Mouse (Mus musculus) MEL (cell line): ENCODE measurements at regions not wholly inside any gene's neighbourhood (a gene's known extent, or its start where the extent isn't known, plus 50 kb on each side); places are given as distances from the start of the nearest gene placed in this dataset.
A peak's percentile ranks its signal among the peaks of the same experiment; 100 is the strongest.

Source experiments
- CTCF ChIP-seq, 3 experiments: IDR thresholded peaks in 2 of 3; conservative IDR thresholded peaks in 1 of 3; 2 replicates each; pipeline ENCODE4 v1.5.1; 2011 to 2012; ENCODE audit warnings: low read length in 3 of 3, low read depth in 2 of 3, mild to moderate bottlenecking in 2 of 3, improper control_type of control experiment in 1 of 3, inconsistent platforms in 1 of 3, mixed read lengths in 1 of 3, moderate library complexity in 1 of 3; ENCODE audit not compliant: control insufficient read depth in 1 of 3, insufficient read depth in 1 of 3, poor library complexity in 1 of 3, severe bottlenecking in 1 of 3
- EP300 ChIP-seq, 2 experiments: IDR thresholded peaks; 2 replicates each; pipeline ENCODE4 v1.6.1; 2011; ENCODE audit warnings: improper control_type of control experiment in 2 of 2, low read length in 2 of 2, low read depth in 1 of 2, mild to moderate bottlenecking in 1 of 2
- GATA1 ChIP-seq: IDR thresholded peaks from 2 replicates; pipeline ENCODE4 v1.6.1; 2011; ENCODE audit warnings: low read depth, low read length, improper control_type of control experiment
- MAFK ChIP-seq: IDR thresholded peaks from 2 replicates; pipeline ENCODE4 v1.6.1; 2011; ENCODE audit warnings: low read depth, mild to moderate bottlenecking, low read length, improper control_type of control experiment, borderline replicate concordance
- MAZ ChIP-seq: IDR thresholded peaks from 2 replicates; pipeline ENCODE4 v1.6.1; 2012; ENCODE audit warnings: low read depth, mild to moderate bottlenecking, inconsistent platforms, low read length, improper control_type of control experiment
- MYB ChIP-seq: IDR thresholded peaks from 2 replicates; pipeline ENCODE4 v1.6.1; 2011; ENCODE audit warnings: mild to moderate bottlenecking, low read depth, low read length, improper control_type of control experiment
- NELFE ChIP-seq: IDR thresholded peaks from 2 replicates; pipeline ENCODE4 v1.6.1; 2011; ENCODE audit warnings: low read depth, low read length, improper control_type of control experiment
- POLR2A ChIP-seq, 2 experiments: IDR thresholded peaks; 2 replicates each; pipeline ENCODE4 v1.6.1; 2011 to 2012; ENCODE audit warnings: low read length in 2 of 2, mild to moderate bottlenecking in 2 of 2, control low read depth in 1 of 2, improper control_type of control experiment in 1 of 2, low read depth in 1 of 2, moderate library complexity in 1 of 2; ENCODE audit not compliant: control insufficient read depth in 1 of 2, insufficient read depth in 1 of 2, poor library complexity in 1 of 2
- RAD21 ChIP-seq: IDR thresholded peaks from 2 replicates; pipeline ENCODE4 v1.6.1; 2011; ENCODE audit warnings: mild to moderate bottlenecking, low read depth, low read length, improper control_type of control experiment
- TAL1 ChIP-seq: IDR thresholded peaks from 2 replicates; pipeline ENCODE4 v1.6.1; 2012; ENCODE audit warnings: mild to moderate bottlenecking, inconsistent platforms, low read length, moderate library complexity, mixed read lengths
- ZMIZ1 ChIP-seq: IDR thresholded peaks from 2 replicates; pipeline ENCODE4 v1.6.1; 2012; ENCODE audit warnings: low read depth, mild to moderate bottlenecking, inconsistent platforms, low read length, improper control_type of control experiment, moderate library complexity

DNA sequence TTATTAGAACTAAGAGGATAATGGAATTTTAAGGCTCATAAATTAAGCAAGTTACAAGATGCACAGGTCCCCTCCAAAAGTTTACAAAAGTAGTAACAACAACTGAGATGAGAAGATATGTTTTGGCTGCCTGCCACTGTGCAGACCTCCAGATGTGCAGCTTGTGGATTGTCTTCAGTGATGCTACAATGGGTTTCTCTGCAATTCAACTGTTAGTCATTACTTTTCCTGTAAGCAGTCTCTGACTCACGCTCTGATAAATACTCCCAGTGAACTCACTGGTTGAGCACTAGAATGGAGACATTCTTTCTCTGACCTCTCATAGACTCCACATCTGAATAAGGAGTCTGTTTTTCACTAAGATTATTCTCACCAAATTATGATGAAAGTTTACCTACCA, 569.1 kb upstream of the Rgs18 start:
- TF ChIP-seq MYB (no peak), POLR2A (IDR thresholded peaks at IDR 0.05; ENCODE audit: control insufficient read depth in 1 of 2, insufficient read depth in 1 of 2, low read depth in 1 of 2, low read length in 2 of 2, poor library complexity in 1 of 2) (no peak), CTCF (IDR thresholded peaks at IDR 0.05 in 2 of 3, conservative IDR thresholded peaks at IDR 0.05 in 1 of 3; ENCODE audit: control insufficient read depth in 1 of 3, insufficient read depth in 1 of 3, low read depth in 2 of 3, low read length in 3 of 3, poor library complexity in 1 of 3, severe bottlenecking in 1 of 3) (no peak), GATA1 (0 out of 2 replicates have a peak, but pooled peaks have one; percentile 31), EP300 (IDR thresholded peaks at IDR 0.05; ENCODE audit: low read depth in 1 of 2, low read length in 2 of 2) (peak in 1 of 2 experiments; percentile 10; a peak in 1 of 4 replicates), MAFK (no peak), RAD21 (no peak), TAL1 (no peak; the same call in 1 of the 2 replicates), MAZ (no peak), NELFE (no peak), ZMIZ1 (no peak)
